Mouse (Mus musculus): ENCODE measurements around the gene Duxbl2.
"Not testable (repeated sequence)": the region's sequence is repeated elsewhere in the genome, so short reads cannot be mapped to it uniquely, and the experiment has no call there.

The Duxbl2 gene

GRCm38 (mm10) chr14:26118150-26118549 is at the start of gene Duxbl2:
Gene Duxbl2, plus strand, starts transcription at chr14:26118349.
- not testable (repeated sequence) for DNase-seq (ENCODE audit: low spot score)

GRCm38 (mm10) chr14:26076620-26077390 is 41.3 kb upstream of the Duxbl2 start:
- DNase-seq (ENCODE audit: low spot score) = not testable (repeated sequence)

GRCm38 (mm10) chr14:26081216-26081615 is 36.9 kb upstream of the Duxbl2 start, which contains the start of gene Cphx2:
Gene Cphx2, plus strand, starts transcription at chr14:26081516.
- not testable (repeated sequence) for DNase-seq (ENCODE audit: low spot score)

GRCm38 (mm10) chr14:26081997-26082396 is 36.2 kb upstream of the Duxbl2 start, which contains the start of gene Cphx3:
Gene Cphx3, plus strand, starts transcription at chr14:26082297.
- not testable (repeated sequence) for DNase-seq (ENCODE audit: low spot score)

- DNase-seq (ENCODE audit: low spot score) = not testable (repeated sequence)
These were observed 20.5 kb upstream of the Duxbl2 start for GRCm38 (mm10) chr14:26097622-26098021.

- not testable (repeated sequence) for DNase-seq (ENCODE audit: low spot score)
These were observed 426 bp downstream of the Duxbl2 start for GRCm38 (mm10) chr14:26118550-26119000.

- not testable (repeated sequence) for DNase-seq (ENCODE audit: low spot score)
These were observed 946 bp downstream of the Duxbl2 start for GRCm38 (mm10) chr14:26119095-26119494.

- not testable (repeated sequence) for DNase-seq (ENCODE audit: low spot score)
These were observed 28.9 kb downstream of the Duxbl2 start for GRCm38 (mm10) chr14:26147095-26147494.

GRCm38 (mm10) chr14:26156032-26156431 is 37.9 kb downstream of the Duxbl2 start:
- not testable (repeated sequence) for DNase-seq (ENCODE audit: low spot score)

- not testable (repeated sequence) for DNase-seq (ENCODE audit: low spot score)
These were observed 43.0 kb downstream of the Duxbl2 start for GRCm38 (mm10) chr14:26161156-26161555.

- not testable (repeated sequence) for DNase-seq (ENCODE audit: low spot score)
These were observed 44.3 kb downstream of the Duxbl2 start for GRCm38 (mm10) chr14:26162423-26162822.

- DNase-seq (ENCODE audit: low spot score) = not testable (repeated sequence)
These were observed 47.1 kb downstream of the Duxbl2 start for GRCm38 (mm10) chr14:26165266-26165665.

- not testable (repeated sequence) for DNase-seq (ENCODE audit: low spot score)
These were observed 55.8 kb downstream of the Duxbl2 start for GRCm38 (mm10) chr14:26173955-26174354.

GRCm38 (mm10) chr14:26175028-26175427 is 56.9 kb downstream of the Duxbl2 start:
- DNase-seq (ENCODE audit: low spot score) = not testable (repeated sequence)
